Mouse (Mus musculus) 3134 (cell line): ENCODE results near the gene Adora3.
"Not testable (repeated sequence)": the region's sequence is repeated elsewhere in the genome, so short reads cannot be mapped to it uniquely, and the experiment has no call there.

Experiments used
- DNase-seq: peaks from one replicate; pipeline ENCODE4 v3.0.0-alpha.2; 2011; ENCODE audit warnings: low spot score; ENCODE audit not compliant: insufficient read length; ENCODE audit errors: extremely low read depth

Gene Adora3

DNA sequence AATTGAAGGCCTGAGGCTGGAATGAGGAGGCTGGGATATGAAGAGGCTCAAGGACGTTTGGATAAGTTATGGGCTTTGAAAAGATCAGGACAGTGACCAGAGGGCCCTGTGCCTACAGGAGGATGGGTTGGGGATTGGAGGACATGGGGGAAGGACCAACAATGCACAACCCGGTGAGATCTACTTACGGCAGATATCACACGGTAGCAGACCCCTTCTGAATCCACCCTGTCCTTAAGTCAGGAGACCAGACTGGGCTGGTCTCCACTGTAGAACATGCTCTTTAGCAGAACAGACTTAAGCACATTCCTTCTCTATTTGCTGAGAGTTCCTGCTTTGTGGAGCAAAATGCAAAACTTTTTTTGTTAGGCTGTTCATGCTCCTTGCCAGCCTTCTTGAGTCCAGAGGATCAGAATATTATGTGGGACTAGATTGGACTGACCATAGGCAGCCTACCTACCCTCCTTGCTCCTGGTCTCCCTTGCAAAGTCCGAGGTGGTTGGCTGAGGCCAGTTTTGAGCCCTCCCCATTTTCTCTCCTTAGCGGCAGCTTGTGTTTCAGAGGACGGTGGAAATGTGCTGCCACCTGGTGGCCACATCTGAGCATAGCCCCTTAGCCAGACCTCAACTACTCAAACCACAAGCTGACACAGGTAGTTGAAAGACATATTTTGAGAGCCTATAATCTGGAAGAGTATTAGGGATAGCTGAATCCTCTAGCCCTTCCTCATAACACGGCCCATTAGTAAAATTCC, 28.9 kb downstream of the Adora3 start:
- peak; percentile 56 for DNase-seq

- no peak for DNase-seq
Measured at GRCm38 (mm10) chr3:105900266-105900665, 29.6 kb downstream of the Adora3 start.

GRCm38 (mm10) chr3:105900716-105901115, 30.1 kb downstream of the Adora3 start:
- DNase-seq, result no peak

DNA sequence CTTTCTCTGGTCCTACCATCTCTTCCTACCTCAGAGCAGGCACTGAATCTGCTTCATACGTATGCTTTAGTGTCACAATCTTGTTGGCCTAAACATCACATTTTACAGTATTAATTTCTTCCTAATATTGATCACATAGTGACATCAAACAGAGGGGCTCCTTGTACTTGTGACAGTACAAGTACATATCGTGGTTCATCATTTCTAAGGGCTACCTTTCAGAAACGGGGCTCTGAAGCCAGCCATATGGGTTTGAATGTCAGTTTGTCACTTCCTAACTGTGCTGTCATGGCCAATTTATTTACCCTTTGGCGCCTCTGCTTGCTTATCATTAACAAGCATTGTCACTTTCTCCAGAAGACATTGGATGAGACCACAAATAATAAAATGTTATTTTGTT, 30.8 kb downstream of the Adora3 start:
- DNase-seq, result no peak

GRCm38 (mm10) chr3:105904213-105904612, 33.6 kb downstream of the Adora3 start:
- DNase-seq, result no peak

DNA sequence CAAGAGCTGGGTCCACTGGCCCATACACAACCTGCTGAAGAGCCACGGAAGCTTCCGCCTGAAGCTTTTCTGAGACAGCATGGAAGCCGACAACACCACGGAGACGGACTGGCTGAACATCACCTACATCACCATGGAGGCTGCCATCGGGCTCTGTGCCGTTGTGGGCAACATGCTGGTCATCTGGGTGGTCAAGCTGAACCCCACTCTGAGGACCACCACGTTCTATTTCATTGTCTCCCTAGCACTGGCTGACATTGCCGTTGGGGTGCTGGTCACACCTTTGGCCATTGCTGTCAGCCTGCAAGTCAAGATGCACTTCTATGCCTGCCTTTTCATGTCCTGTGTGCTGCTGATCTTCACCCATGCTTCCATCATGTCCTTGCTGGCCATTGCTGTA, 34.1 kb downstream of the Adora3 start:
- DNase-seq, result no peak

DNA sequence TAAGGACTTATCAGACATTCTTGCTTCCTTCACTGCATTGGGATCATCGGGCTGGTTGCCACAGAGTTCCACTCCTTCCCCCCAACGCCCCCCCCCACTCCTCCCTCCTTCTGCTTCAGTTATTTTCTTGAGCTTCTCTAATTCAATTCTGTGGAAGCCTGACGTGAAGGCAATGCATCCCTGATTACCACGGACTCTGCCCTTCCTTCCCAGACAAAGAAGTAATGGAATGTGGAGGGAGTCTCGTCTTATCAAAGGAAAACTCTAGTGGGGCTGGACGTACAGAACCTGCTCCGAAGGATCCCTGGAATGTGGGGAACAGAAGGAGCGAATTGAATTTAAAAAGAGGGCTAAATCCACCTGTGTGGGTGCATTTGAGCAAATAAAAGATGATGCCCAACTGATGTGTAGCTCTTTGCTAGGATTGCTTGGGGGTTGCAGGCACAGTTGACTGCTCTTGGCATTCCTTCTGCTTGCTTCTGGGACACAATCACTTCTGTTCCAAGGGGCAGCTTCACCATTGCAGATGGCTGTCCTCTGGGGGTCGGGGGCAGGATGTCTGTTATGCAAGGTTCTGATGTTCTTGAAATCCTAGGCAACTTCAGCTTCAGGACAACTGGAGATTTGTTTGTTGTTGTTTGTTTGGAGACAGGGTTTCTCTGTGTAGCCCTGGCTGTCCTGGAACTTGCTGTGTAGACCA, 37.4 kb downstream of the Adora3 start:
- DNase-seq, result no peak

- DNase-seq, result no peak
Measured at GRCm38 (mm10) chr3:105908976-105909375, 38.3 kb downstream of the Adora3 start.

- no peak for DNase-seq
Measured at GRCm38 (mm10) chr3:105910519-105911190, 40.0 kb downstream of the Adora3 start.

DNA sequence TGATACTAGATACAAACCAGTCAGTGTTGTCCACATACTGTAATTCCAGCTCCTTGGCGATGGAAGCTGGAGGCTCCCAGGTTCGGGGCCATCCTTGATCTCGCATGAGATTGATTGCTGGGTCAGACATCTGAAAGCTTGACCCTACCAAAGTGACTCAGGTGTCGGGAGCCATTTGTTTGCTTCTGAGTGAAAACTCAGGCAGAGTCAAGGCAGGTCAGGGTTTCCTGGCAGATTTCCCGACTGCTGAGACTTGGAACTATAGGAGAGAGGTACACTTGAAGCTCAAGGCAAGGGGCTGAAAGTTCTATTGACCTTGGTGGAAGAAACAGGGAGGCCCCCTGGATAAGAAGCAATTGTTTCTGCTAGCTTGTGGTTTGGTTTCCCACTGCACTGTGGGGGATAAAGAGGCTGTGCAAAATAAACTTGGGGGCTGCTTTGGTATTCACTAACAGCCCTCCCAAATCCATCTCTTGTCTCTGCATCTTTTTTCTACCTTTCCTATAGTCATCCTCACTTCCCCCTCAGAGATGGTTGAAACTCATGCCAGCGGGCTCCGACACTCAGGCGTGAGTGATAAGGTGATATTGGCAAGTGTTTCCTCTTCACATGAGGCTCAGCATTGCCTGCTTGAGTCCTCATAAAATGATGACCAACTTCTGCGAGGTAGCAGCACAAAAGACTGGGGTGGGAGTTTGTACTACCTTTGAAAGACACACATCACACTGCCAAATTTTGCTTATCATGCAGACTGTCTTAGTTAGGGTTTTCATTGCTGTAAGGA, 41.6 kb downstream of the Adora3 start:
- no peak for DNase-seq

GRCm38 (mm10) chr3:105913839-105914681, 43.4 kb downstream of the Adora3 start:
- DNase-seq, result no peak

DNA sequence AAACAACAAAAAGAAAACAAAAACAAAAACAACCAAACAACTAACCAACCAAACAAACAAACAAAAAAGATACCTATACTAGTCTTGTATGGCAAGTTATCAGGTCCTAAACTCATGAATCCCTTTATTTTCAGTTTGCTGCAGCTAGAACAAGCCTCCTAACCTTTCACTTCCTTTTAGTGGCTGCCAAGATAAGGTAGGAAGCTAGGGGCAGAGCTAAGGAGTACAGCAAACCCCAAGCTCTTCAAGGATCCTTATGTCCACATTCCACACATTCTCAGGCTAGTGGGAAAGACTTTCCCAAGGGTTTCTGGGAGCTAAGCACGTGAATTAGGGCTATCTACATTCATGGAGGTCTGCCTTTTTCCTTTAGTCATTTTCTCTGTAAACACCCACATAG, 44.6 kb downstream of the Adora3 start:
- DNase-seq, result no peak

GRCm38 (mm10) chr3:105916455-105916854, 45.8 kb downstream of the Adora3 start:
- DNase-seq, result not testable (repeated sequence)

DNA sequence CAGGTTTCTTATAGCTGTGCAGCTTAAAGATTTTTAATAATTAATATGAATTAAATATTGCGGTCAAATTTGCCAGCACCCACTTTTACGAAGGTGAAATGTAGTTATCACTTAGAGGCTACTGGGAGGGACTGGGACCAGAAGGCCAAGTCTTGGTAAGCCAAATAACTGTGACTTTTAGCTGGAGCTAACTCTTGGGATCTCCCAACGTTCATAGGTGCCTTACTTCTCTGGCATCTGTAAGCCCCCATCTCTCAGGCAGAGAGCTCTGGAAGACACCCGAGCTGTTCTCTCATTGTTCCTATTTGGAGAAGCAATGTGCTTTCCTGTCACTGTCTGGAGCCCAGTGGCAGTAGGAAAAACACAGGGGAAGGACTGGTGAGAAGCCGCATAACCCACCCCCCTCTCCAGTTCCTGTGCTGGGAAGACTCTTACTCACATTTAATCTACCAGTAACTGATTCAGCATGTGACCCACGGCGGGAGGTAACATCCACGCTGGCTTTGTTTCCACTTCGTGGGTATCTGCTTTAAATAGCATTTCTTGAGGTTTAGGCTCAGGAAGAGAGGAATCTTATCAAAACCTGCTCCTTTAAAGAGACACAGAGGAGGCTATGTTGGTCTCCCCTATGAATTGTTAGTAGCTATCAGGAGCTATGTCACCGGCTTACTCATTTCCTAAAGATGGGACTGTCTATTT, 47.1 kb downstream of the Adora3 start:
- no peak for DNase-seq

DNA sequence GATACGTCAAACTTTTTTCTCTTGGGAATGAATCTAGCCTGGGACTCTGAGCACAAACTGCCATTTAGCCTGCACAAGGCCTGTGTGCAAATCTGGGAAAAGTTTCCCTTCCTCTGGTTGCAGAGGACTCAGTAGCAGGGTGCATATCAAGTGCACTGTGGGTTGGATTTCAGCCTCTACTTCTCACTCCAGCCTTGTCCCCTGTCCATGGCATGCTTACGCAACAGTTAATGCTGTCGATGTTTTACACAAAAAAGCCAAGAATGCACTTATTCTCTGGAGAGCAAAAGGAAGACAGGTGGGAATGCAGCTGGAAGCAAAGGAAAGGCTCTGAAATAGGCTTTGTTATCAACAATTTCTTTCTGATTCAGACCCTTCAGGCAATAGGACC, 47.7 kb downstream of the Adora3 start:
- no peak for DNase-seq

- DNase-seq, result not testable (repeated sequence)
Measured at GRCm38 (mm10) chr3:105920743-105921142, 50.1 kb downstream of the Adora3 start.

DNA sequence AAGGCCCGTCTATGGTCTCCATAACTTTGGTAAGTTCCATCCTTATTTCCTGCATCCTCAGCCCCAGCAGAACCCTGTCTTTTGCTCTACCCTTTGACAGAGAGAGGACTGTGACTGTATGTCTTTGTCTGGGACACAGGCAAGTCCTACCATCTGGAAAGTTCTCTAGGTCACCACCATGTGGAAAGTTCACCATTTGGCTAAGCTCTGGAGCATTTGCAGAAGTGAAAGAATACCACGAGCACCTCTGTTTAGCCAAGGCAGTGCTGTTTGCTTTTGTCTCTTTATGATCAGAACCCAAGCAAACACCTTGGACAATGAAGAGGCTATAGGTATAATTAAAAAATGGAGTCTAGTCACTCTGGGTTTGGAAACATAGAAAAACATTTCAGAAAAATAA, 51.3 kb downstream of the Adora3 start:
- no peak for DNase-seq

DNA sequence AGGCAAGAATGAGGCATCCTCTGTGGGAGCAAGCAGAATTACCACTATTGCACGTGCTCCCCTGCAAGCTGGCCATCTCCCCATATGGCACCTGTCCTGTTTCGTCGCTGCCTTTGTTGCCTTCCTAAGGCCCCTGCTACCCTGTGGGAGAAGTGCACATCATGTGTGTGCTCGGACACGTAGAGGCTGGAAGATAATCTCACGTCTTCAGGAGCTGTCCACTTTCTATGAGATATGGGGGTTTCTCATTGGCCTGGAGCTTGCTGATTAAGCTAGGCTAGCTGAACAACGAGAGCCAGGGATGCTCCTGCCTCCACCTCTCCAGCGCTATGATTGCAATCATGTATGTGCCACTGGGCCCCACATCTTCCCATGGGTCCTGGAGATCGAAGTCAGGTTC, 54.0 kb downstream of the Adora3 start:
- no peak for DNase-seq

GRCm38 (mm10) chr3:105927561-105928194, 57.0 kb downstream of the Adora3 start:
- no peak for DNase-seq
